Mouse (Mus musculus): ENCODE results near the gene Tcp11l1.

The Tcp11l1 gene

DNA sequence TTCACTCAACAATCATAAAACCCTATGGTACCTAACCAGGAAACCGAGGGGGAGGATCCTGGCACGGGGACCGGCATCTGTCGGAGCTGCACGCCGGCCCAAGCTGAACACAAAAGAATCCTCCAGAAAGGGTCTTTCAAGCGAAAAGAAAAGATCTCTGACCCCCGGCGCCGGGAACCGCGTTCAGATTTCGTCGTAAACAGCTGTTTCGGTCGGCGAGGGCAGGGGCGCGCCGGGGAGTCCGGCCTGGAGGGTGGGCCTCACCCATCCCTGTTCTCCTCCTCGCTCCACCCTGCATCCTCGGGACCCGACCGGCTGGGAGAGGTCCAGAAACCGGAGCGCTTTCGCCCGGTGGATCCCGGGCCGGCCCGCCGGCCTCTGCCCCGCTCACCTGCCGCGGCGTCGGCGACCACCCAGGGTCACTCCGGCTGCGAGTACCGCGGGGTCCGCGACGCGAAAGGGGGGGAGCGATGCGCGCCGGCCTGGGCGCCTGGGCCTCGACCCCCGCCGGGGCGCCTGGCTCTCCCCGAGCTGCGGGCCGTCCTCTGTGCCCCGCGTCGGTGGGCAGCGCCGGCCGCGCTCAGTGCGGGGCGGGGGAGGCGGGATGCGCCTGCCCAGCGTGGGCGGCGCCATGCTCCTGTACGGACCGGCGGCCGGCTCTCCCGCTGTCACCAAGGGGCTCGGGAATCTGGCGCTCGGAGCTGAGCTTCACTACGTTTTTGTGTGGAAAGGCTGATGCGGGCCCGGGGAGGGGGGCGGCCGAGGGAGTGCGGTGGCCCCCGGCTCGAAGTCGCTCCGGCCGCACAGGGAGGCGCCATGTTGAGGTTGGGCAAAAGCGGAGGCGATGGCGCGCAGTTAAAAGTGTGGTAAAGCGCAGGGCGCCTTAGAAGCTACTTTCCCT lies at the start of gene Tcp11l1:
Gene Tcp11l1 (minus strand): TSS at position 585 of the 901 bp plus-strand sequence.
- peak; percentile 20 for DNase-seq (ENCODE audit: low read depth, low spot score)

DNA sequence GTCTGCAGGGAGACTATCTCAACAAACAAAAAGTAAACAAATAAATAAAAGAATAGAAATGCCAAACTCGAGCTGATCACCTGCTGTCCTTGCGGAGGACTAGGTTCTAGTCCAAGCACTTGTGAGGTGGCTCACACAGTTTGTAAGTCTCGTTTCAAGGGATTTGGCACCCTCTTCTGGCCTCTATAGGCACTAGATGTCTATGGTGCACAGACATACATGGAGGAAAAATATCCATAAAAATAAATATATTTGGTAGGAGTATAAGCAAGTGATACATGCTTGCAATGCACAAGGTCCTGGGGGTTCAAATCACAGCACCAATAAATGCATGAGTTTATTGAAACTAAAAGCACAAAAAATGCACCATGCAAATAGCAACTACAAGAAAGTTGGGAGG lies 38.6 kb upstream of the Tcp11l1 start:
- DNase-seq (ENCODE audit: low read depth, low spot score), result no peak

DNA sequence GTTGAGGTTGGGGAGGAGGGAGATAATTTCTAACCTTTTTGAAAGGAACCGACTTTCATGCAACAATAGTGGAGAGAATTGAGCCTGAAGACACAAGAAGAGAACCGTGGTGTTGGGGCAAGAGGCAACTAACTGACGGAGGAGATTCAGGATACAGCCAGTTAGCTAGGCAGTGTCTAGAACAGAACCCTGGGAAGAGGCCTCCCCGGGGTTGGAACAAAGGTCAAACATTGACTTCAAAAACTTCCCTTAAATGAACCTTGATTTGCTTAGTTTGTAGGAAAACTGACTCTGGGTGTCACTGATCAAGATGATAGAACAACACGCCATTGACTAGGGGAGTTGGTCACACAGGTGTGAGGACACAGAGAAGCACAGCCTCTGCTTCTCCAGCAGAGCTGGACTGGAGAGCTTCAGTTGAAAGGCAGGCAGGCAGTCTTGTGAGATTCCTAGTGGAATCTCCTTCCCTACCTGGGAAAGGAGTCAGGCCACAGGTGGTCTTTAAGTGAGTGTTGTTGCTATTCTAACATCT lies 36.7 kb upstream of the Tcp11l1 start:
- DNase-seq (ENCODE audit: low read depth, low spot score), result no peak

DNA sequence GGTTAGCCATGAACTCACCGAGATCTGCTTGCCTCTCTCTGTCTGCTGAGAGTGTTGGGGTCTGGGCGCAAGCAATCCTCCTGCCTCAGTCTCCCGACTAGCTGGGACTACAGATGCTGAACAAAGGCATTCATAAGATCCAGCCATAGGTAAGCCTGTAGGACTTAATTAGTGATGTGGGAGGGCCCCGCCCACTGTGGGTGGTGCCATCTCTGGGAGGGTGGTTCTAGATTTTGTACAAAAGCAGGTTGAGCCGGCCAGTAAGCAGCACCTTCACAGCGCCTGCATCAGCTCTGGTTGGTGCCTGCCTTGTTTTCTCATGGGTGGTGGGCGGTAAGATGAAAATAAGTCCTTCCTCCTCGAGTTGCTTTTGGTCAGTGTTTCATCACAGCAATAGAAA lies 34.3 kb upstream of the Tcp11l1 start:
- no peak for DNase-seq (ENCODE audit: low read depth, low spot score)

DNA sequence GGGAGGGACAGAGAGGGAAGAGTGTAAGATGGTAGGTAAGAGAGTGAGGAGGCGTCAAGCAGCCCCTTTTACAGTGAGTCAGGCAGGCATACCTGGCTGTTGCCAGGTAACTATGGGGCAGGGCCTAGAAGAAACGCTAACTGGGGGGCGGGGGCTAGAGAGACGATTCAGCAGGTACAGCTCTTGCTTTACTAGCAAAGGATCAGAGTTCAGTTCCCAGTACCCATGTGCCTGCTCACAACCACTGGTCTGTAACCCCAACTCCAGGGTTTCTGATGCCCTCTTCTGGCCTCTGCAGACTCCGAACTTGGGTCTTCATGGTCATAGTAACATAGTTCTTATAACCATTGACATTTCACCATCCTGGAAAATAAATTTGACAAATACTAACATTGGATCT lies 32.0 kb upstream of the Tcp11l1 start:
- DNase-seq (ENCODE audit: low read depth, low spot score), result no peak

DNA sequence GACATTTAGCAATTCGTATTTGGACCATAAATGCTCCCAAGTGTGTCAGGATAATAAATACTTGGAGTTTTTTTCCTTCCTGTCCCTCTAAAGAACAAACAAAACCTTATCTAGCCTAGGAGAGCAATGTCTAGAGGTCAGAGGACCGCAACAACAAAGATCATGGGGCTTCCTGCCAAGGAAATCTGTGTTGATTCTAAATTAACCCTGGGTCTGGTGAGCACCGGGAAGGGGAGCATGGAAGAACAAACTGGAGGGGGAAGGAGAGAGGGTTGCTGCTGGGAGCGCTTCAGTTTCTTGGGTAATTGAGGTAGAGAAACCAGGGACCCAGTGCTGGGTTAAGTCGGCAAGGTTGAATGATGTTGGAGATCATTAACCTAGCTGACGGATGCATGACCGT lies 31.2 kb upstream of the Tcp11l1 start:
- no peak for DNase-seq (ENCODE audit: low read depth, low spot score)

DNA sequence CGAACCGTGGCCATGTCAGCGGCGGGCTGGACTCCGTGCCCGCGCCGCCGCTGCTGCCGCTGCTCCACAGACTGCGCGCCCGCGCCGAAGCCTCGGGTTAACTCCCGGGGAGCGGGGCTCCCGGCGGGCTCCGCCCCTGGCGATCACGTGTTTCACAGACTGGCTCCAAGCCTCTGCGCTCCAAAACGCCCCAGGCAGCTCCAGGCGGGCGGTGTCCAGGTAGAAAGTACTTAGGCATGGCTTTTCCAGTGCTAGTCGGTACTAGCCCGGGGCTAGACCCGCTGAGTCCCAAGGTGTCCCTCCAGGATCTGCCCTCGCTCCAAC lies 30.7 kb upstream of the Tcp11l1 start, which contains the start of gene Depdc7:
Gene Depdc7 (minus strand): TSS at position 138 of the 324 bp plus-strand sequence.
- DNase-seq (ENCODE audit: low read depth, low spot score), result peak; percentile 18

DNA sequence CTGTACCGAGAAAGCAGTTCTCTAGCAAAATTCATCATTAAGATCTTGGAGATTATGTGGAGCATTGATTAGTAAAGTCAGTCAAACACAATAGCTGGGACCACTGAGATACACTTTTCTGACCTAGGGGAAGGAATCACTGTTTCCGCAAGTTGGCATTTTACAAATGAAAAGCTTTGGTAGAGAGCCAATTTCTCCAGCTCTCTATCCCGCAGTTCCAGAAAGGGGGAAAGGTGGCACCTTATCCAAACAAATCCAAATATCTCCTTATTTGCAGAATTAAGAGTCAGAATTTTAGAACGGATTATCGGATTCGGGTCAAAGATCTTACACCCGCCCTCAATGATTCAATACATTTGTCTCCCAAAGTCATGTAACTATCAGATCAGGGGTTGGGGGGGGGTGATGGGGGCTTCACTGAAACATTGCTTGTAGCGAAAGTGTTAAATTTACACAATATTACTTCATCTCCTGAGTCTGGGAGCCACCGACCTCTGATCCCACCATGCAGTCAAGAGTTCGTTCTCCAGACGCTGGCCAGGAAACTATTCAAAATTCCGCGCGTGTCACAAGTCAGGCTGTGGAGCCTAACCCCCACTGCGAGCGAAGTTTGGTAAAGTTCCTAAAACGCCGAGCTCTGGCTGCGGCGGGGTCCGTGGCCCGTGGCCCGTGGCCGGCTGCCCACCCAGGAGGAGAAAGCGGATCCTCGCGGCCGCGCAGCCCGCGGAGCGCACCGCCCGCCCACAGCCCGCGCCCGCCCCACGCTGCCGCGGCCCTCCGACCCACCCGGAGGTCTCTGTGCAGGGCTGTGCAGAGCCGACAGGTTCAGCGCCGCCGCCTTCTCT lies 30.1 kb upstream of the Tcp11l1 start:
- no peak for DNase-seq (ENCODE audit: low read depth, low spot score)

DNA sequence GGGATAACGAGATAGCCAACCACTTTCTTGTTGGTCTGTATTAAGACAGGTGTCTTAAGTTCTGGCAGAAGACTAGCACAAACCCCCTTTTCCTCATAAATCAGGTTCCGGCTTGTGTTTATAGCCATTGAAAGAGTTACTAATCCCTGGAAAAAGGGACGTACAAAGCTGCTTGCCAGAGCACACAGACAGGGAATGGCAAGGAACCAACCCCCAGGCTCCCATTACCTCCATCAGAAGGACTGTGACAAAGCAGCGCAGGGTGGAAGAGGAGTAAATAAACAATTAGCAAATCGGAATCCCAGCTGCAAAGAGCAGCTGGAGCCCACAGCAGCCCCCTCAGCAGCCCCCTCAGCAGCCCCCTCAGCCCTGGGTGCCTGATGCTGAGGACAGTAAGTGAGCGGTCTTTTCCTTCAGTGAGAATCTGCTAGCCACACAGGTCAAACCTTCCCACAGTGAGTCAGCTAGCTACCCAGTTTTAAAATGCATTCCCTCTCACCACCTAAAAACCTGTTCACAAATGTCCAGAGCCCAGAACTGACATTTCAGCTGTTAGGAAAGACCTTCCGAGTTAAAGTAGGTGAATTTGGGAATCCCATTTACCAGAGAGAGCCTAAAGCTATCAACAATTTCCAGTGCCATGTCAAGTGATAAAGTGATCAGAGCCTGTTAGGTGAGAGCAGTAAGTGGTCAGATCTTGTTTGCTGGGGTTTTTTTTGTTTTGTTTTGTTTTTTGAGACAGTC lies 29.2 kb upstream of the Tcp11l1 start:
- no peak for DNase-seq (ENCODE audit: low read depth, low spot score)

DNA sequence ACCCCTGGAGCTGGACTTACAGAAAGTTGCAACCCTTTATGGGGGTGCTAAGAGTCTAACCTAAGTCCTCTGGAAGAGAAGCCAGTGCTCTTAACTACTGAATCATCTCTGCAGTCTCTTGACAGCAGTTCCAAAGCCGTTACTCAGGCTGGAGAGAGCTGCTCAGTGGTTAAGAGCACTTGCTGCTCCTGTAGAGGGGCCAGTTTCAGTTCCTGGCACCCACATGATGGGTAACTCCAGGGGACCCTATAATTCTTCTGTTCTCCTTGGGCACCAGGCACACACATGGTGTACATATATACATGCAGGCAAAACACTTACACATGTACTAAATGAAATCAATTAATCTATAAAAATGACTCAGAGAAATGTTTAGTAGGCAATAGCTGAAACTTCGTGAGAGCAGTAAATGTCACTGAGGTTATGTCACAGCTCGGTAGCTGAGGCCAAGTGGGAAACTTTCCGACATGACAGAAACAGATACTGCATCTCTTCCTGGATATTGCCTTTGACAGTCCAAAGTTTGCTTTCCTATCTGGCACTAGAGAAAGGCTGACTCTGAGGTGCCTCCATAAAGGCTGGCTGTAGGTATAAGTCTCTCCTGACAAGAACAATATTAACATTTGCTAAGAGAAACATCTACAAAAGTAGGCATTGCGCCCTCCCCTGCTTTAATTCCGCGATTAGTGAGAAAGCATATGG lies 28.4 kb upstream of the Tcp11l1 start:
- no peak for DNase-seq (ENCODE audit: low read depth, low spot score)

DNA sequence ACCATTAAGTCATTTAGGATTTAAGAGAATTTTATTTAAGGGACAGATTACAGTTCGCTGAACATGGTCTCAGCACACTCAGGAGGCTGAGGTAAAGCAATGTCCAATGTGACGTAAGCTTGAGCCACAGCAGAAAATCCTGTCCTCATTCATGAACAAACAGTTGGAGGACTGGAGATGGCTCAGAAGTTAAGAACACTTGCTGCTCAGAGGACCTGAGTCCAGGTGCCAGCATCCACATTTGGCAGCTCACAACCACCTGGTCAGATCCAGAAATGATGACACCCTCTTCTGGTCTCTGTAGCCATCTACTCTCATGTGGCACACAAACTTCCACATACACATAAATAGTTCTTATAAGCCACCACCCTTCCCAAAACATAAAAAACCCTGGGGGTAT lies 27.7 kb upstream of the Tcp11l1 start:
- DNase-seq (ENCODE audit: low read depth, low spot score), result no peak

DNA sequence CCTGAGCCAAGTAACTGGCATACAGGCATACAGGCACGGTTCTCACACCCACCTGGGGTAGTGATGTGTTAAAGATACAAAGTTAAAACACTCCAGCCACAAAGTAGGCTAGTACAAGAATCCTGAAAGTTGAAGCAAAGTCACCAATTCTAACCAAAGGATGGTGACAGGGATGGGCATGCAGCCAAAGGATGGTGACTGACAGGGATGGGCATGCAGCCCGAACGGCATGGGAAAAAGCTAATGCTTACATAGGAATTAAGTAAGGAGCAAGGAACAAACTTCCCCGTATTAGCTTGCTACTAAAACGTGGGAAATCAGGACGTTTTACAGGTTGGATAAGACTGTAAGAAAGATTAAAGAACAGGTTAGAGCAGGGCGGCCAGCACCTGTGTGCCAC lies 24.3 kb upstream of the Tcp11l1 start:
- no peak for DNase-seq (ENCODE audit: low read depth, low spot score)

DNA sequence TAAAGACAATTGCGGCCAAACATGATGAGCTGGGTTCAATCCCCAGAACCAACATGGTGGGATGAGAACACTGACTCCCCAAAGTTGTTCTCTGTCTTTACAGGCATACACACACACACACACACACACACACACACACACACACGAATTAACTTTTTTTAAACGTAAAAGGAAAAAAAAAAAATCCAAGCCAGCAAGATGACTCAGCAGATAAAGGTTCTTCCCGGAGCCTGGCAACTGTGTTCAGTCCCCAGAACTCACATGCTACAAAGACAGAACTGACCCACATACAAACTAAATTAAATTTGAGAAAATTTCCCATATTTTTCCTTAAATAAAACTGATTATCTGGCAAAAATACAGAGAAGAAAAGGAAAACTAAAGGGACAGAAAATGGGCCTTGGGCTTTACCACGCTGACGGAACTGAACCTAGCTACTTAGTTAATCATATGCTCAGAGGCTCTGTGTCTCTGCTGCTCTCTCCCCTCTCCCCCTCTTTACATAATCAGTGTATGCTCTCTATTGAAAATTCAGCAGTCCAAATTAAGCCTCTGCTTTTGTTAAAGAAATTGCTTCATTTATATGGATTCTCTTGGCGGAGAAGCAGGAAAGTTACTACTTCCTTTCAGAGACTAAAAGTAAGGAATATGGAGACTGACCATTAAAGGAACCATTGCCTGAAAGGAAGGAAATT lies 20.7 kb upstream of the Tcp11l1 start:
- no peak for DNase-seq (ENCODE audit: low read depth, low spot score)

DNA sequence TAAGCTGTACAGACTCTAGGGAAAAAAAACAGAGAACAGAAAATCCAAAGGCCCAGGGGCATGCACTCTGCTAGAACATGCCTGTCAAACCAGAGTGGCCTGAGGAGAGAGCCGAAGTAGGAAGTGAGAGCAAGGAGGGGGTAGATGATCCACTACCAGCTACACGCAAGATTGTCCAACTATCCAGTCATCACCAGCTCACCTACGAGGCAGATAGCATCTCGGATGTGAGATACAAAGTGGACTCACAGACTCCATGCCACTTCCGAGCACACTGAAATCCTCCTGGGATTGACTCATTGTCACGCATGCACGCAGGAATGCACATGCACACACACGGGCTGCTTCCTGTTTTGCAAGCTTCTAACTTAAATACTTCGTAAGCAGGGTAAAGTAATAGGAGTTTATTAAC lies 20.1 kb upstream of the Tcp11l1 start:
- DNase-seq (ENCODE audit: low read depth, low spot score), result no peak

DNA sequence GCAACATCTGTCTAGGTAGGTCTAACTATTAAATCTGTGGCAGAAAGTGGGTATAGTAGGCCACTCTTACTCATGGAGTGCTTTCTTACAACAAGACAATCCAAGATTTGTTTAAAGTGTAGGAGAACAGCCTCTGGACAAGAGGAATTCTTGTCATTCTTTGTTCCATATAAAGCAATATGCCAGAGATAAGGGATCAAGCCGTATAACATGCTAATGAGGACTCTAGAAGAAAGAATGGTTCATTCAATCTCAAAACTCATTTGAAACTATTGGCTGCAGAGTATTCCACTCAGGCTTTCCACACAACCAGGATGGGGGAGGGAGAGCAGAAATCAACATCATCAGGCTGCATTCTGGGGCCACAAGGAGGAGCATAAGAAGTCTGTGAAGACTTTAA lies 15.4 kb upstream of the Tcp11l1 start:
- DNase-seq (ENCODE audit: low read depth, low spot score), result no peak

DNA sequence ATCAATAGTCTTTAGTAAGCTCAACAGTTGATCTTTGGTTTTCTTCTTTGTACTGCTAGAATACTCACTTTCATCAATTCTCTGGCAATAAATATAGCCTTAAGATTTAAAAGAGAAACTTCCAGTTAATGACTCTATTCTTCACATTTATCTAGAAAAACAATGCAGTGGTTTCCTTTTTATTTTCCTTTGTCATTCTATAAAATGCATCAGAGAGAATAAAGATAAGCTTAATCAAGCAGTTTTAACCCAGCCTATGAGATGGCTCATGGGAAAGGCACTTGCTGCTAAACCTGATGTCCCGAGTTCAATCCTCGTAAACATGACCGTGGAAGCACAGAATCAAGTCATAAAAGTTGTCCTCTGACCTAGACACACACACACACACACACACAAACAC lies 10.1 kb upstream of the Tcp11l1 start:
- DNase-seq (ENCODE audit: low read depth, low spot score), result no peak

DNA sequence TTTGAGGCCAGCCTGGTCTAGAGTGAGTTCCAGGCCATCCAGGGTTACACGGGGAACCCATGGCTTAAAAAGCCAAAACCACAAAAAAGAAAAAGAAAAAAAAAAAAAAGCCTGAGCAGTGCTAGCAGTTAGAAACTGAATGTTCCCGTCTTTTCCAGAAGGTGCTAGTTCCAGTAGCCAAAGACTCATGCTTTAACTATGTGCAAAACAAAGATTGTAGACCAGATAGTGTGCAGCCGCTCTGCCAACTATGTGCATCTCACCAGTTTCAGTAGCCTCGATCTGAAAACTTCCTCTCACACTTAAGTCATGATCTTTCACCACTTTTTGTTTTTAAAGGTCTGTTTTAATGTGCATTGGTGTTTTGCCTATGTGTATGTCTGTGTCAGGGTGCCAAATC lies 5.9 kb upstream of the Tcp11l1 start:
- no peak for DNase-seq (ENCODE audit: low read depth, low spot score)

DNA sequence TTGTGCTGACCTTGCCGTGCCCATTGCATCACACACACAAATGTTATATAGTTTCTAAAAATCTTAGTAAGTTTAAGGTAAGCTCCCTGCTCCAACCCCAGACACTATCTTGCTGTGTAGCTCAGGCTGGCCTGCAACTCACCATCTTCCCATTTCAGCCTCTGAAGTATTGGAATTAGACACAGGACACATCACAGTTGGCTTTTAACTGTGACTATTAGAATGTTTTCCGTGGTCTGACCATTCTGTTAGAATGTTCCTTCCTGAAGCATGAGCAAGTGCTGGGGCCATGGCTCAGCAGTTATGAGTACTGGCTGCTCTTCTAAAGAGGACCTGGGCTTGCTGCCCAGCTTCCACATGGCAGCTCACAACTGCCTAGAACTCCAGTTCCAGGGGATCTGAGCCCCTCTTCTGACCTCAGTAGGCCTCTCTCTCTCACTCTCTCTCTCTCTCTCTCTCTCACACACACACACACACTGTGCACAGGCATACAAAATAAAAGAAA lies 5.3 kb upstream of the Tcp11l1 start:
- no peak for DNase-seq (ENCODE audit: low read depth, low spot score)

DNA sequence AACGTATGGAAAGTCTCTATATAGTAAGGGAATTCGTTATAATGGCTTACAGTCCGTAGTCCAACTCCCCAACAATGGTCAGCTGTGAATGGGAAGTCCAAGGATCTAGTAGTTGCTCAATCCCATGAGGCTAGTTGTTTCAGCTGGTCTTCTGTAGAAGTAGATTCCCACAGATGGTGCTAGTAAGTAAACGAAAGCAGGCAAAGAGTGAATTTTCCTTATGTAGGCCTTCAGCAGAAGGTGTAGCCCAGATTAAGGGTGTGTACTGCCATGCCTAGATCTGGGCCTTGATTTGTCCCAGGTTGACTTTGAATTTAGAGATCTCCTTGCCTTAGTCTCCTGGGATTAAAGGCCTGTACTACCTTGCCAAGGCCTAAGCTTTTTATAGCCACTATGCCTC lies 4.3 kb upstream of the Tcp11l1 start, which contains the start of gene Pin1rt1:
Gene Pin1rt1 (minus strand): TSS at position 101 of the 400 bp plus-strand sequence.
- no peak for DNase-seq (ENCODE audit: low read depth, low spot score)

DNA sequence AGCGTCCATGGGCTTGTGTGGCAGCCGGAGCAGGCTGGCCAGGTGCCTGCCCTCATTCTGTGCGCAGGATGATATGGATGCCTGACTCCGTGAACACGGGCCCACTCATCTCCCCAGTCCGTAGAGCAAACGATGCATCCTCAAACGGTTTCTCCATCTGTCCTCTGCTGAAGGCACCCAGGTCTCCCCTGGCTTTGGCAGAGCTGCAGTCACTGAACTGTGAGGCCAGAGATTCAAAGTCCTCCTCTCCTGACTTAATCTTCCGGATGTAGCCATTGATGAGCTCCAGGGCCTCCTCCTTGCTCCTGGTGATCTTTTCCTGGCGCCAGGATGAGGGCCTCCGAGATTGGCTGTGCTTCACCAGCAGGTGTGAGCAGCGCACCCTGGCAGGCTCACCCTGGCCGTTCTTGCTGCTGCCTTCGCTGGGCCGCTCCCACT lies 2.3 kb upstream of the Tcp11l1 start:
- no peak for DNase-seq (ENCODE audit: low read depth, low spot score)
